In genomic region chr7:131068191-131068590, GRCm38 (mm10) we compare ENCODE assay signal across 10 mouse cellular contexts. TPM values are rescaled to one million over a fixed set of nuclear protein-coding genes. Genes with fewer than 3 reads are reported as not detected.
DNase-seq lines count a peak whose midpoint lies in the region; ATAC-seq and TF ChIP-seq lines count a peak whose summit lies in the region.
"Not testable (repeated sequence)": the region's sequence is repeated elsewhere in the genome, so short reads cannot be mapped to it uniquely, and the experiment has no call there.
"Had no signal": no experiment of that assay in that cellular context is flagged by ENCODE, and none has a peak within 500 bp of the region (broad histone marks: within the 10 kb centered on the region; RNA-seq: fewer than 3 reads in every experiment).

No protein-coding gene starts in this region.

- not testable (repeated sequence) for H3K9me3 ChIP-seq in midbrain, embryonic 10.5 days (replicated peaks); stomach, postnatal 0 days (ENCODE audit: control insufficient read depth, low read length)

- peak; percentile 60 for TF ChIP-seq CTCF in gastrocnemius, adult 2 months (IDR thresholded peaks at IDR 0.05)
- TF ChIP-seq CTCF in stomach, postnatal 0 days (IDR thresholded peaks at IDR 0.05; ENCODE audit: low read depth): peak; percentile 70

- not testable (repeated sequence) for H3K4me3 ChIP-seq in gastrocnemius, adult 2 months; midbrain, embryonic 10.5 days; stomach, postnatal 0 days (ENCODE audit: low read depth, low read length)

- not testable (repeated sequence) for H3K4me1 ChIP-seq in midbrain, embryonic 10.5 days; stomach, postnatal 0 days (replicated peaks; ENCODE audit: control insufficient read depth, insufficient read depth)

- ATAC-seq in stomach, postnatal 0 days (ENCODE audit: low FRiP score, low TSS enrichment): not testable (repeated sequence)

- H3K9ac ChIP-seq in stomach, postnatal 0 days (ENCODE audit: low read length): not testable (repeated sequence)

- not testable (repeated sequence) for H3K36me3 ChIP-seq in midbrain, embryonic 10.5 days; stomach, postnatal 0 days (ENCODE audit: control insufficient read depth, insufficient read depth, low read length)

- not testable (repeated sequence) for H3K27ac ChIP-seq in gastrocnemius, adult 2 months; midbrain, embryonic 10.5 days (replicated peaks); stomach, postnatal 0 days (replicated peaks)

- TF ChIP-seq EP300 in stomach, postnatal 0 days (optimal IDR thresholded peaks at IDR 0.05): not testable (repeated sequence)

- not testable (repeated sequence) for H3K27me3 ChIP-seq in midbrain, embryonic 10.5 days (ENCODE audit: low read depth, poor library complexity, severe bottlenecking); stomach, postnatal 0 days (ENCODE audit: control insufficient read depth, insufficient read depth, low read length)

- intact Hi-C loops in gastrocnemius, adult 2 months (cut with DNase I); left cerebral cortex, postnatal 10 days (cut with DNase I): not testable (repeated sequence)

- DNase-seq in adrenal gland, adult (ENCODE audit: inconsistent age in 2 of 2, low spot score in 1 of 2): peak; percentile 62 to 82
- DNase-seq in cerebellum, postnatal 10 days: peak; percentile 57 to 59
- not testable (repeated sequence) for DNase-seq in gastrocnemius, adult 2 months
- peak; percentile 3 for DNase-seq in kidney, adult 18-20 months
- peak; percentile 16 to 26 for DNase-seq in left cerebral cortex, postnatal 10 days (ENCODE audit: extremely low spot score in 1 of 2, low spot score in 2 of 2)
- peak; percentile 12 for DNase-seq in midbrain, embryonic 10.5 days (ENCODE audit: low spot score)
- peak; percentile 40 for DNase-seq in stomach, postnatal 0 days (ENCODE audit: low spot score)

- 10% methylated on average over 1 of the region's 1 CpGs for WGBS in midbrain, embryonic 10.5 days
- WGBS in stomach, postnatal 0 days: 0% methylated on average over 1 of the region's 1 CpGs

- not testable (repeated sequence) for H3K4me2 ChIP-seq in stomach, postnatal 0 days (replicated peaks; ENCODE audit: low read depth)

RNA-seq across cellular contexts. Expression of gene Dmbt1, which starts 36.3 kb away (rescaled TPM):
- not detected for total RNA-seq in gastrocnemius, adult 2 months (2021)
- total RNA-seq in left cerebral cortex, postnatal 10 days (2021): not detected
- not detected in 2 replicates for polyA plus RNA-seq in midbrain, embryonic 10.5 days (2016; fragmentation: Nextera tagmentation; extraction: Ambion mirVana)
- polyA plus RNA-seq in stomach, postnatal 0 days (2015; fragmentation: Nextera tagmentation; extraction: Ambion mirVana): 167 and 174 TPM in 2 replicates
- polyA plus RNA-seq: forebrain, embryonic 16.5 days; hindbrain, embryonic 15.5 days; macrophage had no signal
